ENCODE assay signal across 14 mouse cellular contexts in the genomic region with DNA sequence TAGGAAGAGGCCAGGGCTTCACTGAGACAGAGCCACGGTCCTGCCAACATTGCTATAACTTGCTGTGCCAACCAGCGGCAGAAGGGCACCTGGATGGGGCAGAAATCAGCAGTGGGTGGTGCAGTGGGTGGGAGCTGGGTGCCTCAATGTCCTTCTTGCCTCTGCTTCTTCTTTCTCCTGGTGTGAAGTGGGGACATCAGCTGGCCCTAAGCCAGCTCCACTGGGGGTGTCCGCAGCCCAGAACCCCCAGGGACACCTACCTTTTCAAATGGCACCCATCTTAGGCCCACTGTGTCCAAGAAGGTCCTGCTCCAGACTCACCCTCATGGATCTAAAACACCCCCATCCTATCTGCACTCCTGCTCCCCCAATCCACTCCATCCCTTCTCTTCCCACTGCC. TPM values are rescaled to one million over a fixed set of nuclear protein-coding genes. Genes with fewer than 3 reads are reported as not detected.
DNase-seq lines count a peak whose midpoint lies in the region; ATAC-seq lines count a peak whose summit lies in the region.
"Had no signal": no experiment of that assay in that cellular context is flagged by ENCODE, and none has a peak within 500 bp of the region (broad histone marks: within the 10 kb centered on the region; RNA-seq: fewer than 3 reads in every experiment).

No protein-coding gene starts in this region.

- intact Hi-C loops in heart, postnatal 14 days (cut with DNase I), result loop anchor here (5.0 kb wide), 1 partner anchor 199 kb away; no protein-coding TSS in a partner anchor

- H3K36me3 ChIP-seq in heart, embryonic 10.5 days, result no peaks in the 10 kb centered on the region
- H3K36me3 ChIP-seq in kidney, embryonic 15.5 days, result no peaks in the 10 kb centered on the region
- no peaks in the 10 kb centered on the region for H3K36me3 ChIP-seq in neural tube, embryonic 13.5 days
- no peaks in the 10 kb centered on the region for H3K36me3 ChIP-seq in neural tube, embryonic 15.5 days

- peaks cover 44% of the 10 kb centered on the region for H3K4me1 ChIP-seq in heart, embryonic 10.5 days
- H3K4me1 ChIP-seq in kidney, embryonic 15.5 days, result peaks cover 32% of the 10 kb centered on the region
- H3K4me1 ChIP-seq in neural tube, embryonic 13.5 days (replicated peaks), result peaks cover 13% of the 10 kb centered on the region
- H3K4me1 ChIP-seq in neural tube, embryonic 15.5 days, result peaks cover 6% of the 10 kb centered on the region

- H3K4me2 ChIP-seq in kidney, embryonic 15.5 days, result no peak overlapping the region
- no peak overlapping the region for H3K4me2 ChIP-seq in neural tube, embryonic 13.5 days
- no peak overlapping the region for H3K4me2 ChIP-seq in neural tube, embryonic 15.5 days

- peaks cover 52% of the 10 kb centered on the region for H3K27me3 ChIP-seq in heart, embryonic 10.5 days (ENCODE audit: insufficient read depth, poor library complexity, severe bottlenecking)
- H3K27me3 ChIP-seq in kidney, embryonic 15.5 days, result 0 out of 2 replicates have a peak, but pooled peaks cover 2% of the 10 kb centered on the region
- H3K27me3 ChIP-seq in neural tube, embryonic 13.5 days, result no peaks in the 10 kb centered on the region; the same call in 1 of the 2 replicates
- no peaks in the 10 kb centered on the region for H3K27me3 ChIP-seq in neural tube, embryonic 15.5 days (replicated peaks)

- no peaks in the 10 kb centered on the region for H3K9me3 ChIP-seq in heart, embryonic 10.5 days
- H3K9me3 ChIP-seq in kidney, embryonic 15.5 days (replicated peaks), result no peaks in the 10 kb centered on the region
- H3K9me3 ChIP-seq in neural tube, embryonic 13.5 days, result no peaks in the 10 kb centered on the region
- H3K9me3 ChIP-seq in neural tube, embryonic 15.5 days (replicated peaks), result no peaks in the 10 kb centered on the region

- H3K9ac ChIP-seq in kidney, embryonic 15.5 days, result no peak overlapping the region
- no peak overlapping the region for H3K9ac ChIP-seq in neural tube, embryonic 13.5 days
- H3K9ac ChIP-seq in neural tube, embryonic 15.5 days (replicated peaks), result no peak overlapping the region

- no peak overlapping the region for H3K4me3 ChIP-seq in heart, embryonic 10.5 days
- H3K4me3 ChIP-seq in kidney, embryonic 15.5 days (replicated peaks), result no peak overlapping the region
- H3K4me3 ChIP-seq in neural tube, embryonic 13.5 days, result no peak overlapping the region
- no peak overlapping the region for H3K4me3 ChIP-seq in neural tube, embryonic 15.5 days (replicated peaks)

- DNase-seq in heart, embryonic 10.5 days (ENCODE audit: low spot score), result no peak
- DNase-seq in heart, postnatal 14 days, result no peak
- DNase-seq in kidney, postnatal 10 days, result no peak
- DNase-seq in spleen, adult 18-20 months, result no peak
- no peak for DNase-seq in cerebellum, postnatal 25 days
- DNase-seq: lung, adult 2 months had no signal

- ATAC-seq in kidney, embryonic 15.5 days (replicated peaks; ENCODE audit: low FRiP score), result 0 out of 2 replicates have a peak, but pooled peaks have one; percentile 4
- ATAC-seq in neural tube, embryonic 13.5 days (ENCODE audit: low read depth), result peak; percentile 32
- ATAC-seq in neural tube, embryonic 15.5 days (ENCODE audit: low FRiP score), result no peak

- 89% methylated on average over 3 of the region's 3 CpGs for WGBS in heart, embryonic 10.5 days
- 84% methylated on average over 3 of the region's 3 CpGs for WGBS in kidney, embryonic 15.5 days
- 91% methylated on average over 3 of the region's 3 CpGs for WGBS in neural tube, embryonic 13.5 days
- whole genome bisulfite sequencing in neural tube, embryonic 15.5 days, result 90% methylated on average over 3 of the region's 3 CpGs

- peak overlapping the region; percentile 9; the same call in 1 of the 2 replicates for H3K27ac ChIP-seq in heart, embryonic 10.5 days
- H3K27ac ChIP-seq in kidney, embryonic 15.5 days, result 0 out of 2 replicates have a peak overlapping the region, but pooled peaks have one; percentile 5
- no peak overlapping the region for H3K27ac ChIP-seq in neural tube, embryonic 13.5 days (replicated peaks)
- H3K27ac ChIP-seq in neural tube, embryonic 15.5 days (replicated peaks), result no peak overlapping the region

RNA-seq across cellular contexts. Expression of a gene that starts 49.9 kb away (rescaled TPM):
- 0.08 TPM in 1 of 2 replicates, not detected in the other for polyA plus RNA-seq in heart, embryonic 10.5 days (2016; fragmentation: Nextera tagmentation; extraction: Ambion mirVana)
- not detected for total RNA-seq in heart, postnatal 14 days (2021)
- 0.33 and 0.39 TPM in 2 replicates for polyA plus RNA-seq in kidney, embryonic 15.5 days (2015; fragmentation: Nextera tagmentation; extraction: Ambion mirVana)
- not detected in 2 replicates for polyA plus RNA-seq in neural tube, embryonic 13.5 days (2015; fragmentation: Nextera tagmentation; extraction: Ambion mirVana)
- 0.33 and 0.73 TPM in 2 replicates for polyA plus RNA-seq in neural tube, embryonic 15.5 days (2015; fragmentation: Nextera tagmentation; extraction: Ambion mirVana)
- total RNA-seq: adrenal gland, adult 2 months; gastrocnemius, postnatal 36 days; left cerebral cortex, postnatal 36 days; monocyte, adult 5-6 weeks had no signal
- polyA plus RNA-seq: lung, adult 2 months; testis, adult 2 months had no signal

RNA-seq across cellular contexts. Expression of a gene that starts 56.8 kb away (rescaled TPM):
- 310 and 346 TPM in 2 replicates for polyA plus RNA-seq in heart, embryonic 10.5 days (2016; fragmentation: Nextera tagmentation; extraction: Ambion mirVana)
- 100 to 1,000 TPM; 217 to 236 TPM for total RNA-seq in heart, postnatal 14 days (2021)
- polyA plus RNA-seq in kidney, embryonic 15.5 days (2015; fragmentation: Nextera tagmentation; extraction: Ambion mirVana), result 409 and 435 TPM in 2 replicates
- 520 and 589 TPM in 2 replicates for polyA plus RNA-seq in neural tube, embryonic 13.5 days (2015; fragmentation: Nextera tagmentation; extraction: Ambion mirVana)
- 541 and 661 TPM in 2 replicates for polyA plus RNA-seq in neural tube, embryonic 15.5 days (2015; fragmentation: Nextera tagmentation; extraction: Ambion mirVana)

Comparison
In these comparisons a context has a peak if more than half of its experiments do, and no peak if none do; other contexts are left out.
1. H3K27ac ChIP-seq: peak in heart, embryonic 10.5 days (single experiment) and kidney, embryonic 15.5 days (single experiment); none in neural tube, embryonic 13.5 days (single experiment) and neural tube, embryonic 15.5 days (single experiment).